Mouse (Mus musculus): Measurements from ENCODE around the gene Npw.

The Npw gene

DNA sequence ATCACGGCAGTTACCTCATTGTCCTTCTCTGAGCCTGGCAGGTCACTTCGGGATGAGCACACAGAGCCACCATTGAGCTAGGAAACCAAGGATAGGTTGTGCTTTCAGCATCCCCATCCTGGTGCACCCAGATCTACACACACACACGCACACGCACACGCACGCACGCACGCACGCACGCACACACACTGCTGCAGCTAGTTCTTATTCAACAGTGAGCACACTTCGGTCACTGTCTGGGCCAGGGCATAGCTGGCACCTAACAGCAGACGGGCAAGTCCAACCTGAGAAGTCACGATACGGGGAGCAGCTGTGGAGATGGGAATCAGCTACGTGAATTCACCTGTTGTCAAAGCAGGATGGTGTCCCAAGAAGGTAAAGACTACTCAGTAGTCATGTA lies 17.7 kb downstream of the Npw start:
- DNase-seq (ENCODE audit: low spot score): no peak

DNA sequence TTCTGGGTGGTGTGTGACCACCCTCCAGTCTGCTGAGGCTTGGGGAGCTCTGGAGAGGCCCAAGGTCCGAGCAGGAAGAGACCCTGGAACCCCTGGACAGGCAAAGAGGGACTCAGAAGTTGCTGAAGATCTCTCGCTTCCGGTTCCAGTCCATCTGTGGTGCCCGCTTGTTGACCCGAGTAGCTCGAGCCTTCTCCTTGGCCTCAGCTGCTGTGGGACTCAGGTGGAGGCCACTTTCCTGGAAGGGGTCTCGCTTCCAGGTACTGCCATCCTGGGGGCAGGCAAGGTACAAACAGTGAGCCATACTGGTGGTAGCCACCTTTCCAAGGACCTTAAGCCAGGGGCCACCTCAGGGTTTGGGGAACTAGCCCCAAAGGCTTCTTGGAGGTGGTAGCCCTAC lies 18.1 kb downstream of the Npw start:
- no peak for DNase-seq (ENCODE audit: low spot score)

DNA sequence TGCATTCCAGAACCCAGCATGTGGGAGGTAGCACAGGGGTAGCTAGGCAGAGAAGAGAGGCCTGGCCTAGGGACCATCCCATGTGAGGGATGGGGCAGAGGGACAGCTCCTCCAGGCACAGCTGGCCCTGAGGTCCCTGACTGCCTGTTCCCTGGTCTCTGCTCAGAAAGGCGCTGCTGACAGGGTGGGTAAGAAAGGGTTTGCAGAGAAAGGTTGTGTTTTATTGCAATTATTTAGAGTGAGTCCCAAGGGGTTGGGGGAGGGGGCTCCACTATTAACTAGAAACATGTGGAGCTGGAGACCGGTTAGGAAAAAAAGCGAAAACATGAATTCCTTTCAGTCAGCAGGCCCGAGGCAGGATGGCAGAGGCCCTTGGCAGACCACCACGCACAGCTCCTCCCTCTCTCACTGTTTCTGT lies 18.7 kb downstream of the Npw start:
- DNase-seq (ENCODE audit: low spot score): no peak

DNA sequence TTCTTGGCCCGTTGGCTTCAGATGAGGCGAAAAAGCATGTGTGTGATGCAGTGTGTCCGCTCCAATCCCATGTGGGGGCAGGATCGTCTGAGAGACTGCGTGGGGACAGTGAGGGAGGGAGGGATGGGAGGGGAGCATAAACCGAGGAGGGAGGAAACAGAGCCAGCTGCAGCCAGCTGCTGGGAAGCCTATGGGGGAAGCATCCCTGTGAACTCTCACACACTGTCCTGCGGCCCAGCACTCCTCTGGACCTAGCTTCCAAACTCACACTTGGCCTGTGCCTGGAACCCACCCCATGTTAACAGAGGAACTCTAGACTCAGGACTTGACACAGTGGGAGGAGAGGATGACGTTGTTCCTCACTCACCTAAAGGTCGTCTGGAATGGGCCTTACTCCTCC lies 19.4 kb downstream of the Npw start:
- no peak for DNase-seq (ENCODE audit: low spot score)

DNA sequence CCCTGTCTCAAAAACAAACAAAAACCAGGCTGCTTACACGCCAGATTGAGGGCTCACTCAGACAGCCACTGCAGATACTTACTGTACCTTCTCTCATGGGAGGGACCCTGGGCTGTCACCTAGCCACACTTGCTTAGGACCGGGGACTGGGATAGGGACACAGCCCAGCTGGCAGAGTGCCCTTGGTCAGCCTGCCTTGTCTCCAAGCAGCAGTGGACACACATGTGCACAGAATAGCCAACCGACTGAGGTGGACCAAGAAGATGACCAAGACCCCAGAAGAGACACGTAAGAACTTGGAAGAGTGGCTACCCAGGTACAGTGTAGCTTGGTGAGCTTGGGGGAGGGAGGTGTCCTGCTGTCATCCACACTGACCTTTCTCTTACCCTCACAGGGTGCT lies 20.0 kb downstream of the Npw start:
- no peak for DNase-seq (ENCODE audit: low spot score)

DNA sequence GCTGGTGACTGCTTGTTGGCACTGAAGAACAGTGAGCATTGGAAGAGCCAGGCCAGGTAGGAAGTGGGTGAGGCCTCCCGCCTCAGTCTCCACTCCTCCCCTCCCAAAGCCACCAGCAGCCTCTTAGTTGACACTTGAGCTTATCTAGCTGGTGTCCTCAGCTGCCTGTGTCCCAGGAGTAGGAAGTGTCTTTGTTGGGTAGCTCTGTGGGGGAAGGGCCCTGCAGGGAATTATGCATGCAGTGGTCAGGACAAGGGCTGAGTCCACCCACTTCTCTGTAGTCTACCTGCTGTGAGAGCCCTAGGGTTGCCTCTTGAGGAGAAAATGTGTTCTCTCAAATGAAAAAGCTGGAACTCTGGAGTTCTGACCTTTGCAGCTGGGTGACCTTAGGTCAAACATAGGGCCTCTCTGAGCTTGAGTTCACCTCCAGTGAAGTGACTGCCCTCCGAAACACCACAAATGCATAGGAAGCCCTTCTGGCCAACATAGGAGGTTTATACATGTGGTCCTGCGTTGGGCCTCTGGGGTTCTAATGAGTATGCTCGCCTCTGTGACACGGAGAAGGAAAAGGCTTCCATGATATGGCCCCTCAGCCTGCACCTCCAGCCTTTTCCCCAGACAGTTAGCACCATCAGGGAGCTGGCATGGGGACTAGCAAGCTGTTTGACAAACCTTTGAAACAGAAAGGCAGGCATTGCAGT lies 21.3 kb downstream of the Npw start:
- DNase-seq (ENCODE audit: low spot score): no peak

DNA sequence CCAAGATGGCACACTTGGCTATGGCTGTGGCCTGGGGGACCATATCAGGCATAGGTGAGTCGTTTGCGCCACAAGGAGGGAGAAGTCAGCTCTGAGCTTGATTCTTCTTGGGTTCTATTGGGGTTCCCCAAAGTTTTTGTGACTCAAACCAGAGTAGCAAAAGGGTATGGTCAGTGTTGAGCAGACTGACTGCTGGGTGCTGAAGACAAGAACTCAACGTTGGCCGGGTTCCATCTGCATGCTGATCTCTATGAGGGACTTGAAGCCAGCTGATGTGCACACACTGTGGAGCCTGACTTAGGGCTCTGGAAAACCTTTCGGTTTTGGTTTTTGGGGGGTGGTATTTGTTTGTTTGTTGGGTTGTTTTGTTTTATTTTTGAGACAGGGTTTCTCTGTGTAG lies 22.6 kb downstream of the Npw start:
- DNase-seq (ENCODE audit: low spot score): no peak

DNA sequence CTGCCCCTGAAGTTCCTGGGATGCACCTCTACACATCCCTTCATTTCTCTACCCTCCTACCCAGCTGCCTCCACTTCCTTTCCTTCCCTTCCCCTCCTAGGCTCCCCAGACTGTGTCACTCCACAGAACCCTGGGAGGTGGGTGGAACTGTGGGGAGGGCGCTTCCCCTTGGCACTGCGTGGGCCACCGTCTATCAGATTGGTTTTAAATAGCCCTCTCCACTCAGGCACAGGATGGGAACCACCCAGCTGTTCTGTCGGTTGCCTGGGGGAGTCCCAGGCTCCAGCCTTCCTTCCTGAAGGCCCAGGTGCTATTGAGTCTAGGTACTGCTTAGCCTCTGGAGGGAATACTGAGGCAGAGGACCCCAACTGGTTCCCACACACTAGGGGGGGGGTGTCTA lies 23.2 kb downstream of the Npw start:
- DNase-seq (ENCODE audit: low spot score): no peak

DNA sequence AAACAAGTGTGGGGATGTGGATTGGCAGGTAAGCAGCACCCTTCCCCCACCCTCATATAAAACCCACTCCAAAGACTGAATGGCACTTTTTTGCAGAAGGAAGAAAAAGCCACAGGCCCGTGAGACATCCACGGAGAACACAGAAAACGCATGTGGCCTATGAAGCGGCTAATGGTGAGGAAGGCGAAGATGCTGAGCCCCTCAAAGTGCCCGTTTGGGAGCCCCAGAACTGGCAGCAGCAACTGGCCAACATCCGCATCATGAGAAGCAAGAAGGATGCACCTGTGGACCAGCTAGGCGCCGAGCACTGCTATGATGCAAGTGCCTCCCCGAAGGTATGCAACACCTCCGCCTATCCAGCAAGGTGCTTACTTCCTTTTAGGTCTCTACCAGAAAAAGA lies 24.4 kb downstream of the Npw start:
- DNase-seq (ENCODE audit: low spot score): no peak

DNA sequence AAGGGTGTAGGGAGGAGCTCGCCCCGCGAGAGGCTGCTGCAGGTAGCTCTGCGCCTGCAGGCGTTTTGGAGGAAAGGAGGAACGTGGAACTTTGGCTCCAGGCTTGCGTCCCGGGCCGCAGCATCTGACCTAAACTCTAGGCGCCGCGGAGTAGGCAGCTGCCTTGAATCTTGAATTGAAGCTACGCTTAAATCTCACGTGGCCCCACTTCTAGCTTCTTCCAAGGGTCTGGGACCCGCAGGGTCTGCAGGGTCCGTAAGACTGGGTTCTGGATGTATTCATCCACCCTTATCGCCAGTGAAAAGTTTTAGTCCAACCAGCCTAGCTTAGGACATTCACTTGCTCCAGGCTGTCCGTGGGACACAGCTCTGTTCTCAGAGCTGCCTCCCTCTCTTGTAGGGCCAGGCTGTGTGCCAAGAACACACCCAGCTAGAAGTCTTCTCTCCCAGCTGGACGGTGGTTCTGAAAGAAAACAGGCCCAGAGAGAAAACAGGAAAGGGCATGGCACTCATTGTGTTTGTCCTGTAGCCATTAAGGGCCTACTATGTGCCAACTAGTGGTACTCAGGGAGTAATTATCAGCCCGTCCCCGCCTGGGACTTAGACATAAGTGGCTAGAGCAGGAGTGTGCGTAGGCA lies 25.3 kb downstream of the Npw start:
- DNase-seq (ENCODE audit: low spot score): no peak

DNA sequence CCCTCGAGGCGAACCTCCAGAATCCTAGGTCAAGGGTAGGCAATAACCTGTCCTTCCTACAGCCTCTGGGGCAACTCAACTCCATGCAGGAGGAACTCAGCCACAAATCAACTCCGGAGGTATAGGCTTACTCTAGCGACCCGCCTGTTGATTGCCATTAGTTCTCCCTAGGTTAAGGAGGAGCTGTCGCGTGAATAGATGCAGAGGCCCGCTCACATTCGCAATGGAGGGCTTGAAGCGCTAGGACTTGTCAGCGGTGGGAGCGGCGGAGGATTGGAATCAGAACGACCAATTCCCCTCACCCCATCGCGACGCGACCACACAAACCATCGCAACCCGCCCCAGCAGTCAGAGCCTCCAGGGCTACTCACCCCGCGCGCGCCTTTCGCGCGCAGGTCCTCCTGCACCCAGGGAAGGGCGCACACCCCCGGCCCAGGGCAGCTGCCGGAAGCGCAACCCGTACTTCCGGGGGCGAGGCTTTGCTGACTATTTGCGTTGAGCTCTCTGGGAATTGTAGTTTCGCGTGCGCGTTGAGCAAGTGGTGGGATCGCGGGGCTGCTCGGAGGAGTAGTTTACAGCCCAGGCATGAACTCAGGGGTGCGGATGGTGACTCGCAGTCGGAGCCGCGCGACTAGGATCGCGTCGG lies 26.0 kb downstream of the Npw start, which contains the start of the genes Tsc2 and Nthl1:
TSS of gene Tsc2 (minus strand) at position 464 of the 646 bp plus-strand sequence.
TSS of gene Nthl1 (plus strand) at position 514 of the 646 bp plus-strand sequence.
- peak; percentile 72 for DNase-seq (ENCODE audit: low spot score)

DNA sequence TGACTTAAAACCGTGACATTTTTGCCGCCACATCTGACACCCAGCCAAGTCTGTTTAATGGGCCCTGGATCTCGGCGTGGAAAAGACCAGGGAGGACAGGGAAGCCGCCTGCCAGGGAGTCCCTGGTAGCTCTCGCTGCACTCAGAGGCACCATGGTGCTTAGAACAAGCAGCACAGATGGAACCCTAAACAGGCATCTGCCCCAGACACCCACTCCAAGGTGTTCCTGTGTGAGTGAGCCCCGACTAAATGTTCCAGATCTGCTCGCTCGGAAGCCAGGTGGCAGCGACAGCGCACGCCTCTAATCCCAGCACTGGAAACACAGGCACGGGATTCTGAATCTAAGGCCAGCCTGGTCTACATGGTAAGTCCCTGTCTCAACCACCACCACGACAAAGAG lies 28.2 kb downstream of the Npw start:
- no peak for DNase-seq (ENCODE audit: low spot score)

DNA sequence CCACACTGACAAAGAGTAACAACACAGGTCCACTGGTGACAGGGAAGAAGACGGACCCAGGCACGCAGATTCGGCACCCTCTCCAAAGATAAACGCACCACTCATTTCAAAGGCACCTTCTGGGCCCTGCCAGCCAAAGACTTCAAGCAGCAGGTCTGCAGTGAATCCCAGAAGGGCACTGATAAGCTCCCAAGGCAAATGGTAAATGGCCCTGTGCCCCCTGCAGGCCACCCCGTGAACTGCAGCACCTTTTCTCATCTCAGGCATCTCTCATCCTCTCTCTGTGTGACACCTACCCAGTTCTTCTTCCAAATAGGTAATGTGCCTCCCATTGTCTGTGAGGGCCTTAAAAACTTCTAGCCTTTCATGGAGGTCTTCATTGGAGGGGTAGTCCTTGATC lies 29.6 kb downstream of the Npw start:
- no peak for DNase-seq (ENCODE audit: low spot score)

DNA sequence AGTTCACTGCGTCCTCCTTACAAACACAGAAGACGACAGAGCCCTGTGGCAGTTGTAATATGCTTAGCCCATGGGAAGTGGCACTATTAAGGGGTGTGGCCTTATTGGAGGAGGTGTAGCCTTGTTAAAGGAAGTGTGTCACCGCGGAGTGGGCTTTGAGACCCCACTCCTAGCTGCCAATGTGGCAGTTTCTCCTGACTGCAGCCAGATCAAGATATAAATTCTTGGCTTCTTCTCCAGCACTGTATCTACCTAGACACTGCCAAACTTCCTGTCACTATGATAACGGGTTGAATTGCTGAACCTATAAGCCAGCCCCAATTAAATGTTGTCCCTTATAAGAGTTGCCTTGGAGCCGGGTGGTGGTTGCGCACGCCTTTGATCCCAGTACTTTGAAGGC lies 32.8 kb downstream of the Npw start:
- DNase-seq (ENCODE audit: low spot score): no peak

DNA sequence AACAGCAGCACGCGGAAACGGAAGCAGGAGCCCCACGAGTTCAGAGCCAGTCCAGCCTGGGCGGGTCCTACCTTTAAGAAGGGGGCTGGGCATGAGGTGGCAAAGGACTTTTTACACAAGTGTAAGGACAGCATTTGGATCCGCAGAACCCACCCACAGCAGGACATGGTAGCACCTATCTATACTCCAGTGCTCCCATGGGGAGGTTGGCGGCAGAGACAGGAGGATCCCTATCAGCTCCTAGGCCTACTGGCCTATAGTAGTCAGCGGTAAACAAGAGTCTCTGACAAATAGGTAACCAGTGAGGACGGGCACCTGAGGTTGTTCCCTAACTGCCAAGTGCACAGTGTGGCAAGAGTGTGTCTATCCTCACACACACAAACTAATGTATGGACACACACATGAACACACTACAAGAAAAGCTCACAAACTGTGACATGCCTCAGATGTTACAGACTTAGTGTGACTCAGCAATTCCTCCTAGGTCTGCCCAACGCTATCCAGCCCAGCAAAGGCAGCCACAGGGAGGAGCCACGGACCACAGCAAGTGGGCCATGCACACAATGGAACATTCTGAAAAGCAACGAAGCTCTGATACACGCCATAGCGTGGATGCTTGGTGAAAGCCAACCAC lies 40.6 kb downstream of the Npw start:
- DNase-seq (ENCODE audit: low spot score): no peak

DNA sequence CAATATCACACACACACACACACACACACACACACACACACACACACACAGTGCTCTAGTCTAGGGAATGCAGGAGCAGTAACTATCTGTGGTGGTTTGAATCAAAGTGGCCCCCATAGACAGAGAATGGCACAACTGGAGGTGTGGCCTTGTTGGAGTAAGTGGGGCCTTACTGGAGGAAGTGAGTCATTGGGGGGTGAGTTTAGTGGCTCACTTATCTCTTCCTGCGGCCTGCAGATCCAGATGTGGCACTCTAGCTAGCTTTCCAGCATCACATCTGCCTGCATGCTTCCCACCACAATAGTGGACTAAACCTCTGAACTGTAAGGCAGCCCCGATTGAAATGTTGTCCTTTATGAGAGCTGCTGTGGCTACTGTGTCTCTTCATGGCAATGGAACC lies 47.5 kb downstream of the Npw start:
- no peak for DNase-seq (ENCODE audit: low spot score)

DNA sequence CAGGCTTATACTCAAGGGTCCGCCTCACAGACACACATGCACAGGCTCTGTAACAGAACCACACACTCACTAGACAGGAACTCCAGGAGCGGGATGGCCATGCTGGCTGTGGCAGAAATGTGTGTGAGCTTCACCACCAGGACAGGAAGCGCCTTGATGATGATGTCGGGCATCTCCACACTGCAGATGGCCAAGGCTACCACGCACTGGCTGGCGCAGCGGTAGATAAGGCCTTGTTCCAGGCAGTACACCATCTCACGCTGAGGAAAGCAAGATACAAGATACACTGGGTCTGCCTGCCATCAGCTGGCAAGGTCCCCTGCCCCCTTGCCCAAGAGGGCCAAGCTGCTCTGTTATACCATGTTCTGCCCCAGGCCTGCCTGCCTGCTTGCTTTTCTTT lies 49.4 kb downstream of the Npw start:
- no peak for DNase-seq (ENCODE audit: low spot score)

DNA sequence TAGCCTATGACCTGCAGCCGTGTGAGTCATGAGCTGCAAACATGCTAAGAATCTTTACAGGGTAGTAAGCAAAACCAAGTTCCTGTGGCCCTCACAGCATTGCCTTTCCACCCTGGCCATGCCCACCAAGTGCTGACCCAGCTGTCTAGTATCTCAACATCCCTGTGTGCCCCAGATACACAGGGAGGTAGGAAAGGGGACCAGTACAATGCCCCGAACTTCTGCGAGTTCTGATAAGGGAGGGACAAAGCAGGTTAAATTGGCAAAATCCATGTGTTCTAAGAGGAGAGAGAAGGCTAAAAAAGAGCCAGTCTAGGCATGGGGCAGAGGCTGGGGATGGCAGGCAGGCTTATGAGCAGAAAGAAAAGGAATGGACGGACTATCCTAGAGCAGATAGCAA lies 49.9 kb downstream of the Npw start:
- no peak for DNase-seq (ENCODE audit: low spot score)

Measured in left cerebral cortex, adult 11 months (tissue).